Mouse (Mus musculus): ENCODE measurements around the gene Thap7. TPM values are rescaled to one million over a fixed set of nuclear protein-coding genes. Genes with fewer than 3 reads are reported as not detected.

Thap7 gene
- total RNA-seq, 2 experiments from 2014 or later, result 15.8 to 16.0 TPM

DNA sequence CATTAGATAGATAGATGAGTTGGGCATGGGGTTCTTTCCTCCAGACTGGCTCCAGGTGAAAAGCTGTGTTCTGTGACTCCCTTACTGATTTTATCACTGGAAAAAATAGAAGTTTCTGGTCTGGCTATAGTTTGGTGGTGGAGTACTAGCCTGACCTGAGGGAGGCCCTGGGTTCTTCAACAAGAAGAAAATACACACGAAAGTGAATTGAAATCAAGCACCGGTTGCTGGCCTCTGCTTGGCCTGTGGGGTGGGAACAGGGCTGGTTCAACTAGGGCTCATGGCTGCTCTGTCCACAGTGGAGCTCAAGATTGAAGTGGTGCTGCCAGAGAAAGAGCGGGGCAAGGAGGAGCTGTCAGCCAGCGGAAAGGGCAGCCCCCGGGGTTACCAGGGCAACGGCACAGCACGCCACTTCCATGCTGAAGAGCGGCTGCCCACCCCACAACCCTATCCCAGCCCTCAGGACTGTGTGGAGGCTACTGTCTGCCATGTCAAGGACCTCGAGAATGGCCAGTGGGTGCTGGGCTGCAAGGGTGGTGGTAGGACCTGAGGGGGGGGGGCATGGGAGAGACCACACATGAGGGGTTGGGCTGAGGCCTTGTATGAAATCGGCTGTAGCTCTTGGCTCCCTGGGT, 31.6 kb downstream of the Thap7 start:
- no peak overlapping the region for H3K27ac ChIP-seq
- TF ChIP-seq CTCF (IDR thresholded peaks at IDR 0.05), result no peak
- H3K4me3 ChIP-seq, result no peak overlapping the region
- no peak for DNase-seq
- intact Hi-C loops (cut with DNase I), result no loop called here

DNA sequence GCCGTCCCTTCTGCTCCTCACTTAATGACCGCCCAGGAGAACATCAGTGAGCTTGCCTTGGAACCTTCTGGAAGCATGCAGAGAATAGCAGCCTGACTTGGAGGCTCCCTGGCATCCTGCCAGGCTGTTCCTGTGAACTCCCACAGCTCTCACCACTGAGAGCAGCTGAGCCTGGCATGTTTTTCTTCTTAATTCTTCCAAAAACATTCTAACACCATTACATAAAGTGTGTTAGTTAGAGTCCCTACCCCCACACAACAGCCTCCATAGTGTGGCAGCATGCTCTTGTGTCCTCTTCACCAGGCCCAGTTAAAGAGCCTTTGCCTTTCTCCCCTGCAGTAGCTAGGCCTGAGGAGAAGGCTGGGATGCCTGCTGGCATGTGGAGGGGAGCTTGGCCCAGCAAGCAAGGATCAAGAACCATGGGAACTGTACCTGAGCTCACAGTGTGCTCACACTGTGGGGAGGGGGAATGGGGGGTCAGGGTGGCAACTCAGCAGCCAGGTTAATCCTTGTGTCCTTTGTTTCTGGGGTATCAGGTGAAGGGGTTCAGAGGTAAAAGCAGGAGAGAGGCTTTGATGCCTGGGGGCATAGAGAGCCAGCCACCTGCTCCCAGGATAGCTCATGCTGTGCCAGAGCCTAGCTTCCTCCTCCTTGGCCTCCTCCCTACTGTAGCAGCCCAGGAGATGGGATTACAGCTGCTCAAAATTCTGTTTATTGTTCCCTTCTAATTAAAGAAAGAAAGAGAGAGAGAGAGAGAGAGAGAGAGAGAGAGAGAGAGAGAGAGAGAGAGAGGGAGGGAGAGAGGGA, 34.2 kb downstream of the Thap7 start:
- Histone ChIP-seq H3K27ac (no peak overlapping the region), H3K4me3 (no peak overlapping the region)
- peak; percentile 49 for DNase-seq
- no peak for TF ChIP-seq CTCF (IDR thresholded peaks at IDR 0.05)
- intact Hi-C loops (cut with DNase I), result no loop called here

DNA sequence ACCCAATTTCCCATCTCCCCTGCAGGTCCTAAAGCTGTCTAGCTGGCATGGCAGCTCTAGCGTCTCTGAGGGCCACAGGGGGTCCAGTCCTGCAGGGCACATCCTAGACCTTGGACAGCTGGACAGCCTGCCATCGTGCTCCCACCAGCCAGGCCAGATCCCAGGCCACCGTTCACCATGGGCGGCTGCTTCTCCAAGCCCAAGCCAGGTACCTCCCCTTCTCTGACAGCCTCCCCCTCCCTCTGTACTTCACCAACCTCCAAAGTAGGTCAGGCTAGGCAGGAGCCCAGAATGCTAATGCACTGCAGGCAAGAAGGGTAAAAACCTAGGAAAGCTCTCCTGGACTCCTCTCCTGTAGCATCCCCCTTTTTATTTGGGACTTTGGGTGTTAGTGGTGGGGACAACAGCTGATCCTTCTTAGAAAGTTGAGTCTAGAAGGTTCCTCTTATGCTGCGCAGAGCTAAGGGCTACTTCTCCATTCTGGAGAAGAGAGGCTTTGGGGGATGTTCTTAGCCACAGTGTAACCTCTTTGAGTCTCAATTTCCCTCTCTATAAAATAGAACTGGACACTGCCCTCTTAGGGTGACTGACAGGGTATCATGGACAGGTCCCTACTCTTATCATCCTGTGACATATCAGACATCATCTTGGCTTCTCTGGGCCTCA, 38.9 kb downstream of the Thap7 start:
- Histone ChIP-seq H3K27ac (no peak overlapping the region), H3K4me3 (no peak overlapping the region)
- TF ChIP-seq CTCF (IDR thresholded peaks at IDR 0.05), result no peak
- no peak for DNase-seq
- intact Hi-C loops (cut with DNase I), result no loop called here

DNA sequence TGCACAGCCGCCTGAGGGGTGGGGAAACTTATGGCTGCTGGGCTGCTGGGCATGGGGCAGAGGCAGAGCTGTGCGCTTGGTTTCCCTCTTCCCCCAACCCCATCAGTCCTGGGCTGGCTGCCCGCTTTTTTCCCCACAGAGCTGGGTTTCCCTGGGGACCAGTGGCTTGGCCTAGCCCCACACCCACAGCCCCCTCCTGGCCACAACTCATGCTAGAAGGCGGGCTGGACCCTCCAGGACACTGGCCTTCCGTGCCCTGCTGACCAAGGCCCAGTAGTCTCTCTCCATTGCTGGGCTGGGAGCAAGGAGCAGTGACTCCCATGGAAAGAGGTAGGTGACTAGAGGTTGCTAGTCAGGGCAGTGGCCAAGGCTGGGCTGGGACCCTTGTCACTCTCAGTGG, 39.8 kb downstream of the Thap7 start:
- H3K27ac ChIP-seq, result no peak overlapping the region
- TF ChIP-seq CTCF (IDR thresholded peaks at IDR 0.05), result no peak
- no peak for DNase-seq
- no peak overlapping the region for H3K4me3 ChIP-seq
- intact Hi-C loops (cut with DNase I), result no loop called here

DNA sequence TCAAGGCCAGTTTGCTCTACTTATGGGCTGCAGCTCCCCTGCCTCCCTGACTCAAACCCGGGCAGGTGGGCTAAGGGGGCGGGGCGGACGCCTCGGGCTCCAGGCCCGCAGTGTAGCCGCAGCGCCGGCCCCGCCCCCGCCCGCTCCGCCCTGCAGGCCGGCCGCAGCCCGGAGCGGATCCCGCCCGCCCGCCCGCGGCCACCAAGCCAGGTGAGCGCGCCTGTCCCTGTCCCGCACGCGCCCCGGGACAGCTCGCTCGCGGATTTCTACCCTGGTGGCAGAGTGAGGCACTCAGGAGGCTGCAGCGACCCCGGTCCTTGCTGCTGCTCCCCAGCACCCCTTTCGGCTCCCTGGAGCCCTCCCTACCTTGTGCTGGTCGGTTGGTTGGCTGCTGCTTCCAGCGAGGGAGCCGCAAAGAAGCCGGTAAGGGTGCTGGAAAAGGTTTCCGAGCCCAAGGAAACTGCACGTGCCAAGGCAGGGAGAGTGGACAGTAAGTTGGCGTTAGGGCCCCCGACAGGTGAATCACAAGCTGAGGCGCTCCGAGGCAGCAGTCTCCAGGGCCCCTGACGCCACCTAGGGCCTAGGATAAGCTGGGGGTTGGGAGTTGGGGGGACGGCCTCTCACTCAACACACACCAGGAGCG, 41.3 kb downstream of the Thap7 start, which contains the start of gene Aifm3:
Gene Aifm3 (plus strand): TSS at position 143 of the 643 bp plus-strand sequence.
- peak within 1 kb of the TSS; percentile 73 for H3K4me3 ChIP-seq

DNA sequence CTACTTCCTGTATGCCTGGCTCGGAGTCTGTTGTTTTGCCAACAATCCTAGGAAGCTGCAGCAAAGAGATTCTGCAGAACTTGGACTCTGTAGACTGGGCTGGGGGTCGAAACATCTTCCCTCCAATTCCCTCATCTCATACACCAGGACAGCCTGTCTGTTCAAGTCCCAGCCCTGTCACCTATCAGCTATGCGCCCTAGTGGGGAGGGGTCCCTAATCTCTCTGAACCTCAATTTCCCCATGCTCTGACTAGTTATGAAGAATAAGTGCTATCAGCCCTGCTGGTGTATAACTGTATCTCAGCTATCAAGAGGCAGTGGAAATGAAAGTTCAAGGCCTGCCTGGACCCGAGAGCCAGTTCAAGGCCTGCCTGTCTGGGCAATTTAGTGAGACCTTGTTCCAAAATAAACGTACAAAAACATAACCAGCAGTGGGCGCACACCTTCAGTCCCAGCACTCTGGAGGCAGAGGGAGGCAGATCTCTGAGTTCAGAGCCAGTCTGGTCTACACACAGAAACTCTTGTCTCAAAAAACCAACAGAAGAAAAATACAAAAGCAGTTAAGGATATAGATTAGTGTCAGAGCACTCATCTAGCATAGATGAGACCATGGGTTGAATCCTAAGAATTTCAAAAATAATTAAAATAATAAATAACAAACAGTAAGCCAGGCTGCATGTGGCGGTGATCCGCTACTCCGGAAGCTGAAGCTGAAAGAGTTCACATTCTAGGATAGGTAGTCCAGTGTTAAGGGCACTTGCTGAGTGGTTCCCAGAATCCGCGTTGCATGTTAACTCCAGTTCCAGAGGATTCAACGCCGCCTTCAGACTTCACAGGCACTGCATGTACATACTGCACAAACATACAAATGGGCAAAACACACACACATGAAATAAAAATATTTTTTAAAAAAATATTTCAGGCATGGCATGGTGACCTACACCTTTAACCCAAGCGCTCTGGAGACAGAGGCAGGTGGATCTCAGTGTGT, 42.2 kb downstream of the Thap7 start:
- peak; percentile 7; the same call in 1 of the 2 replicates for TF ChIP-seq CTCF (IDR thresholded peaks at IDR 0.05)
- Histone ChIP-seq H3K4me3 (peak overlapping the region; percentile 73), H3K27ac (no peak overlapping the region)
- no peak for DNase-seq
- intact Hi-C loops (cut with DNase I), result no loop called here

More for the DNA sequence above, 41.3 kb downstream of the Thap7 start, which contains the start of gene Aifm3:
- peak within 1 kb of the TSS; percentile 28; the same call in 1 of the 2 replicates for H3K27ac ChIP-seq
- intact Hi-C loops (cut with DNase I), result no loop called here
- peak; percentile 51 for DNase-seq
- TF ChIP-seq CTCF (IDR thresholded peaks at IDR 0.05), result no peak

DNA sequence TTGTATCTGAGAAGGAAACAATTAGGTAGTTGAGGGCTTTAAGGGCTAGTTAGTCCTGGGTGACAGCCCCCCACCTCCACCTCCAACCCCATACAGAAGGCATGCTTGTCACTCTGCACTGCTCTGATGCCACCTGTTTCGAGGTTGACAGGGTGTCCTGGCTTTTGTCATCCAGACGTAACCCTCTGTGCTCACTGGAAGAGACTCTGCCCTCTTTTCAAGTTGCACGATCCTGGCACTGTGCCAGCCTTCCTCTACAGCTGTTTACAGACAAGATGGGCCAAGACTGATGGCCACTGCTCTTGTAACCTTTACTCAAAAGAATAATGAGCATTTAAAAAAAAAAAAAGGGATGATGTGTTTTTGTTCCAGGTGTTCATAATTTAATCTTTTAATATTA, 44.4 kb downstream of the Thap7 start:
- intact Hi-C loops (cut with DNase I), result no loop called here
- H3K27ac ChIP-seq, result no peak overlapping the region
- peak; percentile 60 for DNase-seq

DNA sequence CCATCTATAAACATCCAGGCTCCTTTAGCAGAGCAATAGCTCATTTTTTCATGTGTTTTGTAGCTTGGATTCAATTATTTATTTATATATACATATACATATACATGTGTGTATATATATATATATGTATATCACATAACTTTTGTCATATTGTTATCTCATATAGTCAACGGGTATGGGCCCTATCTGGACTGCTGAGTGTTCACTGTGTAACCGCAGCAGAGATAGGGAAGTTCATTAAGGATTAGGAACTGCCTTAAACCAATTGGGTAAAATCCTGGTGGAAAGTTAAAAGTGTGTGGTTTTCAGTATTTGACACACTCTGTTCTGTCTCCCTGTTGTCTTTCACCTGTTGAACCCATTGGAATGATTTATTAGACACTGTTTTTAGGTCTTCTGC, 49.5 kb downstream of the Thap7 start:
- no peak overlapping the region for H3K27ac ChIP-seq
- TF ChIP-seq CTCF (IDR thresholded peaks at IDR 0.05), result no peak
- no peak overlapping the region for H3K4me3 ChIP-seq
- intact Hi-C loops (cut with DNase I), result no loop called here
- no peak for DNase-seq

More for the DNA sequence above, 44.4 kb downstream of the Thap7 start:
- no peak for TF ChIP-seq CTCF (IDR thresholded peaks at IDR 0.05)
- H3K4me3 ChIP-seq, result no peak overlapping the region

DNA sequence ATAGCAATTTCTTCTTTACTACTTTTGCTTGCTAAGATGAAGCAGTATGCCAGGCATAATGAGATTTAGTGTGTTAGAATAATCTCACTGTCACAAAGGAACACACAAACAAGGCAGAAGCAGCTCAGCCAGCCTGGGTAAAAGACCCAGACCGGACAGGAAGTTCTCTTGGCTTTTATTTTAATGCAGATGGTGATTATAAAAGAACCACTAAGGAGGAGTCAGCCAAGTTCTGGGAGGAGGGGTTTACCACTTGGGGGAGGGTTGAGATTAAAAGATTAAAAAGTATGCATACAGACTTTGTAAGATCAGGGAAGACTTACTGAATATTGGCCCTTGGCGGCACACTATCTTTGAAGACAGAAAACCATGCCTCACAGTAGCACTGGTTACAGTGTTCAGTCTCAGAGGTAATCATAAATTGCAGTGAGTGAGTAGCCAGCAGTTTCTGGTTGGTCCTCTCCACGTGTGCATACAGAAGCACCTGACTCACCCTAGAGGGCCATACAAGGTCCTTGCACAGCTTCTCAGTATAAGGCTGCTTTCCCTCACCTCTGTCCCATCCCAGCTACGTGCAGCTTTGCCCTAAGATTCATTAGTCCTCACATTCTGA, 52.5 kb downstream of the Thap7 start:
- intact Hi-C loops (cut with DNase I), result no loop called here
- H3K4me3 ChIP-seq, result no peak overlapping the region
- no peak for TF ChIP-seq CTCF (IDR thresholded peaks at IDR 0.05)
- DNase-seq, result no peak
- no peak overlapping the region for H3K27ac ChIP-seq

Other genes with a start within 250 kb of the Thap7 start
- gene Serpind1, start 199.8 kb downstream of the Thap7 start, total RNA-seq (2021), result under 1 TPM; 0.15 to 0.28 TPM
- 10 to 100 TPM; 18.4 to 25.0 TPM for gene Snap29, start 125.2 kb downstream of the Thap7 start, total RNA-seq (2021)
- 10 to 100 TPM; 20.2 to 24.3 TPM for gene Pi4ka, start 124.8 kb downstream of the Thap7 start, total RNA-seq (2021)
- gene Crkl, start 79.1 kb downstream of the Thap7 start, total RNA-seq (2021), result 10 to 100 TPM; 21.6 to 28.3 TPM
- under 1 TPM in 1 of 2 experiments, not detected in 1; 0.08 TPM for gene Aifm3, start 41.5 kb downstream of the Thap7 start, total RNA-seq (2021)
- gene Lztr1, start 22.4 kb downstream of the Thap7 start, total RNA-seq (2021), result 10 to 100 TPM; 25.2 to 25.9 TPM
- 1 to 10 TPM; 1.6 to 1.8 TPM for gene Lrrc74b, start 30.1 kb upstream of the Thap7 start, total RNA-seq (2021)
- 10 to 100 TPM in 1 of 2 experiments, 1 to 10 TPM in 1; 9.9 to 11.7 TPM for gene P2rx6, start 30.7 kb upstream of the Thap7 start, total RNA-seq (2021)
- under 1 TPM in 1 of 2 experiments, not detected in 1; 0.22 TPM for gene Slc7a4, start 52.1 kb upstream of the Thap7 start, total RNA-seq (2021)
- gene Smpd4, start 88.2 kb upstream of the Thap7 start, total RNA-seq (2021), result 10 to 100 TPM; 10.8 to 11.2 TPM
- gene Ccdc74a, start 115.3 kb upstream of the Thap7 start, total RNA-seq (2021), result under 1 TPM; 0.61 to 0.78 TPM
- gene Med15, start 201.8 kb upstream of the Thap7 start, total RNA-seq (2021), result 10 to 100 TPM; 20.2 to 20.5 TPM
- gene Klhl22, start 228.5 kb upstream of the Thap7 start, total RNA-seq (2021), result 10 to 100 TPM; 20.5 to 23.6 TPM

Measured in gastrocnemius, adult 2 months (tissue).